Mouse (Mus musculus) limb, embryonic 10.5 days (tissue): ENCODE measurements around the gene Mfsd6l. TPM values are rescaled to one million over a fixed set of nuclear protein-coding genes. Genes with fewer than 3 reads are reported as not detected.
A peak's percentile ranks its signal among the peaks of the same experiment; 100 is the strongest.

Experiments
- DNase-seq: peaks from one replicate; pipeline ENCODE4 v3.0.0-alpha.2; 2017; ENCODE audit warnings: low spot score
- H3K27ac ChIP-seq: fragments of 300-500 bp; sonication (generic); 2 replicates; pipeline ENCODE4 v1.5.1; 2016; ENCODE audit warnings: mild to moderate bottlenecking
- H3K27me3 ChIP-seq: fragments of 300-500 bp; sonication (generic); 2 replicates; pipeline ENCODE4 v1.6.1; 2016; ENCODE audit warnings: low read depth, mild to moderate bottlenecking; ENCODE audit not compliant: poor library complexity, severe bottlenecking
- H3K36me3 ChIP-seq: fragments of 300-500 bp; sonication (generic); 2 replicates; pipeline ENCODE4 v1.6.1; 2016; ENCODE audit warnings: mild to moderate bottlenecking, moderate library complexity
- H3K4me1 ChIP-seq: fragments of 300-500 bp; sonication (generic); 2 replicates; pipeline ENCODE4 v1.6.1; 2016
- H3K4me3 ChIP-seq: fragments of 300-500 bp; sonication (generic); 2 replicates; pipeline ENCODE4 v1.5.1; 2016; ENCODE audit warnings: mild to moderate bottlenecking, moderate library complexity
- H3K9me3 ChIP-seq: fragments of 300-500 bp; sonication (generic); replicated peaks from 2 replicates; pipeline ENCODE4 v1.6.1; 2016; ENCODE audit warnings: mild to moderate bottlenecking
- WGBS: fragments of 180-500 bp; shearing (Covaris S2); methylation state at CpG from one replicate; pipeline ENCODE4 v1.1.7; 2016; 5-methylcytosine and 5-hydroxymethylcytosine counted together
- polyA plus RNA-seq: library from polyadenylated mRNA; unstranded; fragments of >200 nt; fragmentation: Nextera tagmentation; extraction: Ambion mirVana; gene quantifications from 2 replicates; pipeline ENCODE4 v1.2.1, GENCODE M21; 2016

Mfsd6l gene
- polyA plus RNA-seq, 1 experiment from 2014 or later = 0.11 TPM

DNA sequence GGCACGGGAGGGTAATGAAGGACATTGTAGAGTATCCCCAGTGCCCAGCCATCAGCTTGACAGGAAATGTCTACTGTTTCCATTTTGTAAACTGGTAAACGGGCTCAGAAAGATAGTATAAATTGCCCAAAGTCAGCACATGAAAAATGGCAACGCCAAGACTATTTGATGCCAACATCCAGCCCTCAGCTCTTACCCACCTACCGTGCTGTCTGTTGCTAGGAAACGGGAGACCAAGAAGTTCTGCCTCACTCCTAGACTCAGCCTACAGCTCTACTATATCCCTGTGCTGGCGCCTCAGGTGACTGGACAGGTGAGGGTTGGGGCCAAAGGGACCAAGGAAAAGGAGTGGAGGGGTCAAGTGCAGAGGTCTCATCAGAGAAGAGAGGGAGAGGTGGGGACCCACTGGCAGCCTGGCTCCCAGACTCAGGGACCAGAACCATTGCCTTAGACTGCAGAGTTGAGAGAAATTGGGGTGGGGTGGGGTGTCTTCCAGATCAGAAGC lies 22.0 kb upstream of the Mfsd6l start:
- Histone ChIP-seq H3K36me3 (no peaks in the 10 kb centered on the region), H3K27me3 (peaks cover 14% of the 10 kb centered on the region; the same call in 1 of the 2 replicates), H3K9me3 (no peaks in the 10 kb centered on the region), H3K4me3 (no peak overlapping the region), H3K27ac (no peak overlapping the region), H3K4me1 (peaks cover 5% of the 10 kb centered on the region; the same call in 1 of the 2 replicates)
- no peak for DNase-seq
- 85% methylated on average over 6 of the region's 6 CpGs for WGBS

GRCm38 (mm10) chr11:68536026-68536425 lies 20.0 kb upstream of the Mfsd6l start:
- H3K4me1 ChIP-seq = peaks cover 5% of the 10 kb centered on the region; the same call in 1 of the 2 replicates
- DNase-seq = no peak
- H3K27me3 ChIP-seq = peaks cover 9% of the 10 kb centered on the region; the same call in 1 of the 2 replicates
- WGBS = 86% methylated on average over 4 of the region's 4 CpGs
- no peak overlapping the region for H3K4me3 ChIP-seq
- H3K27ac ChIP-seq = no peak overlapping the region
- no peaks in the 10 kb centered on the region for H3K36me3 ChIP-seq
- no peaks in the 10 kb centered on the region for H3K9me3 ChIP-seq

DNA sequence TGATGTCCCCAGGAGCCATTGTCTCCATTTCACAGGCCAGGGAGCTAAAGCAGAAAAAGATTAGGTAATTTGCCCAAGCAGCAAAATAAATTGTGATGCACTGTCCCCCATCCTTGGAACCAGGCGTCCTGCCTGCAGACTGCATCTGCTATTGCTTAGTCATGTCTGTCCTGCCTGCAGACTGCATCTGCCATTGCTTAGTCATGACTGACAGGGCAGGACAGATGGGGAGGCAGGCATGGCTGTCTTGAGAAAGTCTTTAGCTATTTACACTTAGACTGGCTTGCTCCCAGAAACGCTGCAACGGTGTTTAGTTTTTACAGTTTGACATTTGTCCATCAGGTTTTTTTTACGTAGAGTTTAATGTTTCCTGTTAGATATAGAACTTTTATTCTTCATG lies 19.5 kb upstream of the Mfsd6l start:
- Histone ChIP-seq H3K36me3 (no peaks in the 10 kb centered on the region), H3K27me3 (peaks cover 6% of the 10 kb centered on the region; the same call in 1 of the 2 replicates), H3K4me1 (peaks cover under 1% of the 10 kb centered on the region; the same call in 1 of the 2 replicates), H3K9me3 (no peaks in the 10 kb centered on the region), H3K27ac (no peak overlapping the region), H3K4me3 (no peak overlapping the region)
- WGBS = 58% methylated on average over 4 of the region's 4 CpGs
- DNase-seq = peak; percentile 47

DNA sequence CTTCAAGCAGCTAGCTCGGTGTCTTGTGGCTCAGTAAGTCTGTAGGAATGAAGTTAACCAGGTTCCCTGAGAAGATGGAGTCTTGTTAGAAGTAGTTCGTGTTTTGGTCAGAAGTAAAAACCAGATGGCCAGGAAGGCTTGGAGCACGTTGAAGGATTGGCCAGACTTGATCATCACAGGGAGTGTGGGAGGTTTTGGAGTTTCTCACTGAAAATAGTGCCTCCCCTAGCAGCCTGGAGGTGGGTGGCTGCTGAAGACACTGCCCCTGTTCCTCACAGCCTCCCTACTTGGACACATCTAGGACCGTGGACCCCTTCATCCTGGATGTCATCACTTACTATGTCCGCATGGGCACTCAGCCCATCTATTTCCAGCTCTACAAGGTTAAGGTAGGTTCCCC lies 16.4 kb upstream of the Mfsd6l start:
- no peaks in the 10 kb centered on the region for H3K36me3 ChIP-seq
- H3K27me3 ChIP-seq = 0 out of 2 replicates have a peak, but pooled peaks cover 12% of the 10 kb centered on the region
- no peak overlapping the region for H3K4me3 ChIP-seq
- no peak overlapping the region for H3K27ac ChIP-seq
- 65% methylated on average over 5 of the region's 5 CpGs for WGBS
- peaks cover 3% of the 10 kb centered on the region for H3K4me1 ChIP-seq
- no peaks in the 10 kb centered on the region for H3K9me3 ChIP-seq
- DNase-seq = no peak

DNA sequence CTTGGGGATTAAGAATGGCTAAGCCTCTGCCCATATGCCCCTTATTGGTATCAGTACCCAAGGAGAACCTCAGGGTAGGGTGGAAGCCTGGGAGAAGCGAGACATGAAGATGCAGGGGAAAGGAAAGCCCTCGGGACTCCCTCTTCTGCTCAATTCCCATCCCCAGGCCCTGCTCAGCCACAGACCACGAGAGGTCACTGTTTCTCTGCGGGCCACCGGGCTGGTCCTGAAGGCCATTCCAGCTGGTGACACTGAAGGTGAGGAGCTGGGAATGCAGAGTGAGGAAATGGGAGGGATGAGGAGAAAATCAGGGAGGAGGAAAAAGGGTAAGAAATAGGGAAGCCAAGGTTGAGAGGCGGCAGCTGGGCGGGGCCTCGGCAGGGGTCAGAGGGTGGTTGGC lies 11.4 kb upstream of the Mfsd6l start:
- Histone ChIP-seq H3K27me3 (0 out of 2 replicates have a peak, but pooled peaks cover 12% of the 10 kb centered on the region), H3K4me3 (no peak overlapping the region), H3K27ac (no peak overlapping the region), H3K36me3 (no peaks in the 10 kb centered on the region), H3K4me1 (peaks cover 32% of the 10 kb centered on the region), H3K9me3 (no peaks in the 10 kb centered on the region)
- WGBS = 9% methylated on average over 8 of the region's 8 CpGs
- peak; percentile 66 for DNase-seq

- no peak for DNase-seq
- Histone ChIP-seq H3K4me3 (no peak overlapping the region), H3K9me3 (no peaks in the 10 kb centered on the region), H3K27me3 (0 out of 2 replicates have a peak, but pooled peaks cover 12% of the 10 kb centered on the region), H3K4me1 (peaks cover 32% of the 10 kb centered on the region), H3K36me3 (no peaks in the 10 kb centered on the region), H3K27ac (no peak overlapping the region)
- 64% methylated on average over 7 of the region's 7 CpGs for WGBS
Measured at GRCm38 (mm10) chr11:68545172-68545571, 10.8 kb upstream of the Mfsd6l start.

DNA sequence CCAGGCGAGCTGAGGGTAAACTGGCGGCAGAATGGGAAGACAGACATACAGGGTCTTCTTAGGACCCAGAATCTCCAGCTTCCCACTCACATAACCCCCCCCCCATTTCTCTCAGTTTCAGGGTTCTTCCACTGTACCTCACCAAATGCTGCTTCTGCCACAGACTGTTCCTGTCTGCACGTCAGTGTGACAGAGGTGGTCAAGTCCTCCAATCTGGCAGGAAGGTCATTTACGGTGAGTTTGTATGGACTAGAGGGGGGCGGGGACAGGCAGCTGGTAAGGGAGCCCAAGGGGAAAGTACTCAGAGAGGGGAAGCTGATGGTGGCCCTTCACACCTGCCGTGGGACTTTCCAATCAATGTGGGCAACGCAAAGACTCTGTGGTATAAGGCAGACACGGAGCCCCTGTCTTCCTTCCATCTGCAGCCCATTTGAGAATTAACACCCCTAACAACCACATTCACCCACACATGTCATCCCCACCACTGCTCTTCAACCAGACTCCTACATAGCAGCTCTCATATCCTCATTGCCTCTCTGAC lies 10.2 kb upstream of the Mfsd6l start:
- Histone ChIP-seq H3K36me3 (no peaks in the 10 kb centered on the region), H3K9me3 (no peaks in the 10 kb centered on the region), H3K27me3 (0 out of 2 replicates have a peak, but pooled peaks cover 12% of the 10 kb centered on the region), H3K4me1 (peaks cover 32% of the 10 kb centered on the region), H3K4me3 (no peak overlapping the region), H3K27ac (no peak overlapping the region)
- no peak for DNase-seq
- WGBS = 78% methylated on average over 8 of the region's 8 CpGs

DNA sequence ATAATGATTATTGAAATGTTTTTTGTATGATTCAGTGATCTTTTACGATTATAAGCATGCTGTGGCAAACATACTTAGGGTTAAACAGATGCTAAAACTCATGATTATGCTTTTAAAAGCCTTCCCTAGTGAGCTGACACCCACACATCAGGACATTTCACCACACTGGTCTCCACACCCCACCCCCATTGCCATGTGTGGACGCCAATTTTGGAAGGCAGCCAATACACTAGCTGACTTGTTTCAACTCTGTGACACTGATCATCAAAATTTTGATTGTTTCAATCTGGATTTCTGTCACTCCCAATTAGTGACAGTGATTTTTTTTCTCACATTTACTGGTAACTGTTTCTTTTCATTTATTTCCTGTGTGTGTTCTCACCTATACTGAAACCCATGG lies 8.5 kb upstream of the Mfsd6l start:
- no peak for DNase-seq
- no peaks in the 10 kb centered on the region for H3K36me3 ChIP-seq
- 84% methylated on average over 2 of the region's 2 CpGs for WGBS
- H3K27me3 ChIP-seq = 0 out of 2 replicates have a peak, but pooled peaks cover 12% of the 10 kb centered on the region
- H3K9me3 ChIP-seq = no peaks in the 10 kb centered on the region
- H3K4me3 ChIP-seq = no peak overlapping the region
- no peak overlapping the region for H3K27ac ChIP-seq
- H3K4me1 ChIP-seq = peaks cover 32% of the 10 kb centered on the region

DNA sequence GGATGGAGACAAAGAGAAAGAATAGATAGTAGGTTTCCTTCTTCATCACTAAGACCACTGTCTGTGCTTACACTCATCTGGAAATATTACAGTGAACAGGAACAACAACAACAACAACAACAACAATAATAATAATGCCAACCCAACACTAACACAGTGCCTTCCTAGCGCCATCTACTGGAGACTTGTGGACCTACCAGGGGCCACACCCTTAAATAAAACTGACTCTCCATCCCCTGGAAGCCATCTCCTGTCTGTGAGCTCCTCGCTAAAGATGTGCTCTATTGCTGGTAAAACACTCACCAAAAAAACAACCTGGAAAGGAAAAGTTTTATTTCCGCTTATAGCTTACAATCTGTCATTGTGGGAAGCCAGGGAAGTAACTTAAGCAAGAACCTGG lies 6.4 kb upstream of the Mfsd6l start:
- no peak for DNase-seq
- WGBS = 55% methylated on average over 3 of the region's 3 CpGs
- Histone ChIP-seq H3K27me3 (no peaks in the 10 kb centered on the region), H3K36me3 (no peaks in the 10 kb centered on the region), H3K4me1 (peaks cover 30% of the 10 kb centered on the region), H3K9me3 (no peaks in the 10 kb centered on the region), H3K4me3 (no peak overlapping the region), H3K27ac (no peak overlapping the region)

DNA sequence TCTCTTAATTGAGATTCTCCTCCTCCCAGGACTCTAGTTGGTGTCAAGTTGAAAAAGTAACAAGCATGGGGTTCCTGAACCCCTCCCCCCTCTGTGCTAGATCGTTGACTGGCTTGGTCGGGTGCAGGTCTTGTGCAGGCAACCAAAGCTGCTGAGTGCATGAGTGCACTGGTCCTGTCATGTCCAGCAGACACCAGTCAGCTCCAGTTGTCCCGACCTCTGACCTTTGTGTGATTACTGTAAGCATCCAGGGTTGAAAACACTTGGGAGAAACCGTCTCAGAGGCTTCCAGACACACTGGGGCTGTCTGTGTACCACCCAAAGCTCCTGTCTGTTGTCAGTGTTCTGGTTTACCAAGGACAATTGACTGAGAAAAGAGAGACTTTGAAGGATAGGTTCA lies 5.6 kb upstream of the Mfsd6l start:
- Histone ChIP-seq H3K36me3 (no peaks in the 10 kb centered on the region), H3K27me3 (peaks cover 6% of the 10 kb centered on the region; the same call in 1 of the 2 replicates), H3K9me3 (no peaks in the 10 kb centered on the region), H3K27ac (no peak overlapping the region), H3K4me1 (peaks cover 24% of the 10 kb centered on the region), H3K4me3 (no peak overlapping the region)
- no peak for DNase-seq
- 65% methylated on average over 4 of the region's 4 CpGs for WGBS

DNA sequence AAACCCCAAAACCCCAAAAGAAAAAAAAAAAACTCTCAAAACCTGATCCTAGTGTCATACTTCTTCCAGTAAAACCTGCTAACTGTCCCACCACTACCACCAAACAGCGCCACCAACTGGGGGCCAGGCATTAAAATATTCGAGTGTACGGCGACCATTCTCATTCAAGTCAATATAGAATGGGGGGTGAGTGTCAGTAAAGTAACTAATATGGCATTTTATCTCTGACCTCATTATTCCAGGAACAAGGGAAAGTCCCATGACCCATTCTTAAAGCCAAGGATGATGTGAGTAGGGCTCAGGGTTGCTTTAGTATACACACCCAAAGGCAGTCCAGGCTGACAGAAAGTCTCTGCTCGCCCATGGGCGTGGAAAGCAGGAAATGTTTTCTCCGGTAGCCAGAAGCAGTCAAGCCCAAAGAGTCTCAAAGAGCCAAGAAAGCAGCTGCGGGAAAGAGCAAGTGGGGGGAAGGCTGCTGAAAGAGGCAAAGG lies 2.0 kb upstream of the Mfsd6l start:
- H3K36me3 ChIP-seq = no peaks in the 10 kb centered on the region
- no peak overlapping the region for H3K4me3 ChIP-seq
- peaks cover 8% of the 10 kb centered on the region; the same call in 1 of the 2 replicates for H3K4me1 ChIP-seq
- no peak for DNase-seq
- H3K27me3 ChIP-seq = peaks cover 32% of the 10 kb centered on the region
- 52% methylated on average over 8 of the region's 8 CpGs for WGBS
- H3K27ac ChIP-seq = no peak overlapping the region
- no peaks in the 10 kb centered on the region for H3K9me3 ChIP-seq

DNA sequence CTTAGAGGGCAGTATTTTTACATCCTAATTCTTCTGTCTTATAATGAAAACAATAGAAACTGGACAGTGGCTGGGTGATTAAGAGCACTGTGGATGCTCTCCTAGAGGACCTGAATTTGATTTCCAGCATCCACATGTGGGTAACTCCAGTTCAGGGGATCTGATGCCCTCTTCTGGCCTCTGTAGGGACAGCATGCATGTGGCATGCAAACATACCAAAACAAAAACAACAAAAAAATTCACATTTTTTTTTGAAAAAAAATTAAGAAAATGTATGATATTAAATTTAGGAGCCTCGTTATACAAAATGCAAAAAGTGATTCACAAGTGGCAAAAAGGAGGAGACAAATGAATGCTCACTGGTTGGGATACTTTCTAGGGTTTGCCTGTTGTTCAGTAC lies 3.6 kb downstream of the Mfsd6l start:
- H3K27me3 ChIP-seq = peaks cover 38% of the 10 kb centered on the region
- H3K27ac ChIP-seq = no peak overlapping the region
- WGBS = 45% methylated on average over 1 of the region's 1 CpGs
- DNase-seq = no peak
- peaks cover 8% of the 10 kb centered on the region; the same call in 1 of the 2 replicates for H3K4me1 ChIP-seq
- no peaks in the 10 kb centered on the region for H3K36me3 ChIP-seq
- H3K9me3 ChIP-seq = no peaks in the 10 kb centered on the region
- H3K4me3 ChIP-seq = no peak overlapping the region

DNA sequence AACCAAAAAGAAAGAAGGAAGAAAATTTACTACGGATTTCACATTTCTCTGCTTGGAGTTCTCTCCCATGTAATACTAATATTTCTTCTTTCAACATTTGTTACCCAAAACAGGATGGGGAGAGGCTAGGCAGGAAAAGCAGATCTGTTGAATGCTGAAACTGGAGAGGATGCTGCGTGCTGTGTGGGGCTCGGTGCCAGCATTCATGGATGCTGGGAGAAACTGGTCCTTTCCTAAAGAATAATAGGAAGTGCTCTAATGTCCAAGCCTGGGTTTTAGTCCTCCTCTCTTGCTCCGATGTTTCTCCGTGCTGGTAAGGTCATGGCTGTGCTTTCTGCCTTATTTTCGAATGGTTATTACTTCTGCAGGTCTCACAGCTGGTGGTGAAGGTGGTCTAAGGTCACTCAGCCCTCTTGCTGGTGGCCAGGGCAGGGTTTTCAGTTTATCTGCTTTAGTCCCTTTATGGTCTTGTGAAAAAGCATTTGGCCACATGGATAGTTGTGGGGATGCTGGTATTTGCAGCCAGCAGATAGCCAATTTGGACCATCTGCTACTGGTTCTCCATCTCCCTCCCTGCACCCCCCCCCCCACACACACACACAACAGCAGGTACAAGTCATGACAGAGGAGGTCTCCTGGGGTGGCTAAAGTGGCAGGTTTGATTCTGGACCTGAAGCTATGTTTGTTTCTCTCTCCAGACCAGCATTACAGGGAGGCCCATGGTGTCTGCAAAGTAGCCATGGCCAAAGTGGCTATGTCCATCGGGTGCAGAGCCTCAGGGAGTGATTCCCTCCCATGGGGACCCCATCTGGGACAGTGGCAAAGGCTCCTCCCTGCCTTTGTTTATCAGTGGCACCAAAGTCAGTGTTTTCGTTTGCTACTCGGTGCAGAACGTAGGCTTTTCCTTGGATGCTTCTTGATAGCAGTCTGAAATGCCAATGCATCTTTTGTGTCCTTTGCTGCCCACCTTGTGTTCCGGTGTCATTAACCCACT lies 6.3 kb downstream of the Mfsd6l start:
- no peaks in the 10 kb centered on the region for H3K4me1 ChIP-seq
- H3K4me3 ChIP-seq = no peak overlapping the region
- H3K27me3 ChIP-seq = peaks cover 18% of the 10 kb centered on the region
- DNase-seq = no peak
- no peak overlapping the region for H3K27ac ChIP-seq
- WGBS = 85% methylated on average over 11 of the region's 11 CpGs
- no peaks in the 10 kb centered on the region for H3K36me3 ChIP-seq
- H3K9me3 ChIP-seq = no peaks in the 10 kb centered on the region
